Mouse (Mus musculus) forebrain, embryonic 14.5 days (tissue): ENCODE measurements around the gene Smyd5. TPM values are rescaled to one million over a fixed set of nuclear protein-coding genes. Genes with fewer than 3 reads are reported as not detected.
"Not testable (repeated sequence)": the region's sequence is repeated elsewhere in the genome, so short reads cannot be mapped to it uniquely, and the experiment has no call there.

Experiments used
- ATAC-seq: fragments of 200-750 bp; cut with Nextera tagmentation; 2 replicates; pipeline ENCODE4 v1.8.0; 2017; ENCODE audit warnings: mild to moderate bottlenecking, moderate library complexity
- DNase-seq: peaks from one replicate; pipeline ENCODE4 v3.0.0-alpha.2; 2015; ENCODE audit warnings: low spot score
- H3K27ac ChIP-seq: fragments of 300-500 bp; sonication (generic); 2 replicates; pipeline ENCODE4 v1.5.1; 2014; ENCODE audit warnings: low read depth, mild to moderate bottlenecking, control low read depth, low read length, moderate library complexity
- H3K27me3 ChIP-seq: fragments of 300-500 bp; sonication (generic); replicated peaks from 2 replicates; pipeline ENCODE4 v1.6.1; 2014; ENCODE audit warnings: low read length, control low read depth, mixed read lengths; ENCODE audit not compliant: control insufficient read depth, insufficient read depth
- H3K36me3 ChIP-seq: fragments of 300-500 bp; sonication (generic); 2 replicates; pipeline ENCODE4 v1.6.1; 2014; ENCODE audit warnings: low read length, control low read depth; ENCODE audit not compliant: control insufficient read depth, insufficient read depth
- H3K4me1 ChIP-seq: fragments of 300-500 bp; sonication (generic); 2 replicates; pipeline ENCODE4 v1.6.1; 2014; ENCODE audit warnings: antibody characterized with exemption, low read length, control low read depth; ENCODE audit not compliant: control insufficient read depth, insufficient read depth
- H3K4me2 ChIP-seq: fragments of 300-500 bp; sonication (generic); 2 replicates; pipeline ENCODE4 v1.6.1; 2014; ENCODE audit warnings: mild to moderate bottlenecking, control low read depth, low read length
- H3K4me3 ChIP-seq: fragments of 300-500 bp; sonication (generic); 2 replicates; pipeline ENCODE4 v1.5.1; 2014; ENCODE audit warnings: low read depth, low read length, control low read depth
- H3K9ac ChIP-seq: fragments of 300-500 bp; sonication (generic); 2 replicates; pipeline ENCODE4 v1.6.1; 2014; ENCODE audit warnings: mild to moderate bottlenecking, low read length, control low read depth, moderate library complexity
- H3K9me3 ChIP-seq: fragments of 300-500 bp; sonication (generic); replicated peaks from 2 replicates; pipeline ENCODE4 v1.6.1; 2016; ENCODE audit warnings: low read length, control low read depth, mixed read lengths; ENCODE audit not compliant: control insufficient read depth
- WGBS: fragments of 180-500 bp; shearing (Covaris S2); extraction: QIAGEN DNeasy Blood & Tissue Kit; methylation state at CpG from one replicate; pipeline ENCODE4 v1.1.7; 2014; 5-methylcytosine and 5-hydroxymethylcytosine counted together
- polyA plus RNA-seq: library from polyadenylated mRNA; unstranded; fragments of >200 nt; fragmentation: Nextera tagmentation; extraction: Ambion mirVana; gene quantifications from 2 replicates; pipeline ENCODE4 v1.2.1, GENCODE M21; 2014

Smyd5 gene
- polyA plus RNA-seq, 1 experiment from 2014 or later: 37.2 TPM

GRCm38 (mm10) chr6:85441142-85441541 is 9.4 kb downstream of the Smyd5 start:
- Histone ChIP-seq H3K4me3 (no peak overlapping the region), H3K4me2 (no peak overlapping the region), H3K36me3 (peaks cover 55% of the 10 kb centered on the region), H3K9ac (no peak overlapping the region), H3K27me3 (no peaks in the 10 kb centered on the region), H3K9me3 (no peaks in the 10 kb centered on the region), H3K4me1 (no peaks in the 10 kb centered on the region), H3K27ac (no peak overlapping the region)
- DNase-seq (no peak), ATAC-seq (no peak)
- WGBS: 91% methylated on average over 4 of the region's 4 CpGs

GRCm38 (mm10) chr6:85443488-85444233 is 11.9 kb downstream of the Smyd5 start:
- no peak for DNase-seq

GRCm38 (mm10) chr6:85444266-85444965 is 12.6 kb downstream of the Smyd5 start:
- peaks cover 57% of the 10 kb centered on the region for H3K36me3 ChIP-seq
- H3K4me1 ChIP-seq: no peaks in the 10 kb centered on the region
- H3K4me2 ChIP-seq: no peak overlapping the region
- H3K4me3 ChIP-seq: no peak overlapping the region
- DNase-seq (no peak), ATAC-seq (no peak)
- no peak overlapping the region for H3K9ac ChIP-seq
- H3K9me3 ChIP-seq: no peaks in the 10 kb centered on the region
- H3K27ac ChIP-seq: no peak overlapping the region
- 84% methylated on average over 8 of the region's 8 CpGs for WGBS
- H3K27me3 ChIP-seq: no peaks in the 10 kb centered on the region

More at GRCm38 (mm10) chr6:85443488-85444233, 11.9 kb downstream of the Smyd5 start:
- Histone ChIP-seq H3K4me1 (no peaks in the 10 kb centered on the region), H3K27ac (no peak overlapping the region), H3K4me3 (no peak overlapping the region), H3K9me3 (no peaks in the 10 kb centered on the region), H3K27me3 (no peaks in the 10 kb centered on the region), H3K4me2 (no peak overlapping the region), H3K36me3 (peaks cover 64% of the 10 kb centered on the region), H3K9ac (no peak overlapping the region)
- no peak for ATAC-seq
- WGBS: 93% methylated on average over 3 of the region's 3 CpGs

- H3K4me1 ChIP-seq: no peaks in the 10 kb centered on the region
- no peak overlapping the region for H3K4me3 ChIP-seq
- H3K4me2 ChIP-seq: no peak overlapping the region
- DNase-seq: no peak
- no peaks in the 10 kb centered on the region for H3K27me3 ChIP-seq
- no peak overlapping the region for H3K9ac ChIP-seq
- H3K27ac ChIP-seq: no peak overlapping the region
- H3K9me3 ChIP-seq: no peaks in the 10 kb centered on the region
- H3K36me3 ChIP-seq: peaks cover 53% of the 10 kb centered on the region
- no peak for ATAC-seq
- WGBS: 85% methylated on average over 5 of the region's 5 CpGs
Measured at GRCm38 (mm10) chr6:85445286-85445685, 13.5 kb downstream of the Smyd5 start.

- H3K36me3 ChIP-seq: peaks cover 37% of the 10 kb centered on the region
- H3K4me1 ChIP-seq: 0 out of 2 replicates have a peak, but pooled peaks cover 2% of the 10 kb centered on the region
- ATAC-seq: no peak
- H3K27me3 ChIP-seq: no peaks in the 10 kb centered on the region
- H3K4me2 ChIP-seq: no peak overlapping the region
- WGBS: 92% methylated on average over 6 of the region's 6 CpGs
- no peak overlapping the region for H3K9ac ChIP-seq
- no peak for DNase-seq
- no peaks in the 10 kb centered on the region for H3K9me3 ChIP-seq
- no peak overlapping the region for H3K27ac ChIP-seq
- no peak overlapping the region for H3K4me3 ChIP-seq
Measured at GRCm38 (mm10) chr6:85447351-85447750, 15.6 kb downstream of the Smyd5 start.

- WGBS: 69% methylated on average over 1 of the region's 1 CpGs
- not testable (repeated sequence) for H3K27me3 ChIP-seq, H3K4me3 ChIP-seq, H3K9me3 ChIP-seq, ATAC-seq, H3K27ac ChIP-seq, DNase-seq, H3K9ac ChIP-seq
- Histone ChIP-seq H3K4me1 (peaks cover 20% of the 10 kb centered on the region), H3K4me2 (peak overlapping the region; percentile 86), H3K36me3 (peaks cover 22% of the 10 kb centered on the region)
Measured at GRCm38 (mm10) chr6:85450140-85450539, 18.4 kb downstream of the Smyd5 start.

GRCm38 (mm10) chr6:85450697-85451663 is 19.2 kb downstream of the Smyd5 start, which contains the start of gene Cct7:
Gene Cct7 (plus strand): TSS chr6:85451514.
- H3K4me1 ChIP-seq: peaks cover 22% of the 10 kb centered on the region
- peaks cover 13% of the 10 kb centered on the region for H3K36me3 ChIP-seq
- no peaks in the 10 kb centered on the region for H3K27me3 ChIP-seq
- H3K27ac ChIP-seq: peak within 1 kb of the TSS; percentile 92
- WGBS: 3% methylated on average over 89 of the region's 96 CpGs
- peak; percentile 99 for DNase-seq
- H3K4me2 ChIP-seq: peak within 1 kb of the TSS; percentile 86
- peak within 1 kb of the TSS; percentile 96 for H3K9ac ChIP-seq
- no peaks in the 10 kb centered on the region for H3K9me3 ChIP-seq
- H3K4me3 ChIP-seq: peak within 1 kb of the TSS; percentile 77
- ATAC-seq: peak; percentile 92

- H3K4me1 ChIP-seq: peaks cover 28% of the 10 kb centered on the region
- no peaks in the 10 kb centered on the region for H3K9me3 ChIP-seq
- WGBS: 0% methylated on average over 54 of the region's 54 CpGs
- H3K27ac ChIP-seq: peak within 1 kb of the TSS; percentile 92
- ATAC-seq: peak; percentile 92
- H3K27me3 ChIP-seq: no peaks in the 10 kb centered on the region
- 0 out of 2 replicates have a peak, but pooled peaks cover 6% of the 10 kb centered on the region for H3K36me3 ChIP-seq
- peak; percentile 100 for DNase-seq
- H3K4me3 ChIP-seq: peak within 1 kb of the TSS; percentile 77
- H3K9ac ChIP-seq: peak within 1 kb of the TSS; percentile 96
- peak within 1 kb of the TSS; percentile 86 for H3K4me2 ChIP-seq
Measured at GRCm38 (mm10) chr6:85451664-85452410, 20.0 kb downstream of the Smyd5 start, which contains the start of gene Pradc1. Gene Pradc1 (minus strand): TSS chr6:85451970.
